Mouse (Mus musculus) CH12.LX (cell line): ENCODE results near the gene Rtn1.
"Not testable (repeated sequence)": the region's sequence is repeated elsewhere in the genome, so short reads cannot be mapped to it uniquely, and the experiment has no call there.

ENCODE experiments used
- CTCF ChIP-seq, 2 experiments: IDR thresholded peaks in 1 of 2; conservative IDR thresholded peaks in 1 of 2; 2 replicates each; pipeline ENCODE4 v1.5.1; 2011 to 2012; ENCODE audit warnings: low read depth in 2 of 2, low read length in 2 of 2, improper control_type of control experiment in 1 of 2, inconsistent platforms in 1 of 2, mild to moderate bottlenecking in 1 of 2, moderate library complexity in 1 of 2
- EP300 ChIP-seq: IDR thresholded peaks from 2 replicates; pipeline ENCODE4 v1.6.1; 2011; ENCODE audit warnings: low read length, improper control_type of control experiment
- JUN ChIP-seq: IDR thresholded peaks from 2 replicates; pipeline ENCODE4 v1.6.1; 2011; ENCODE audit warnings: low read depth, mild to moderate bottlenecking, low read length, improper control_type of control experiment, moderate library complexity; ENCODE audit not compliant: insufficient read depth
- KAT2A ChIP-seq: IDR thresholded peaks from 2 replicates; pipeline ENCODE4 v1.6.1; 2012; ENCODE audit warnings: low read length, improper control_type of control experiment, inconsistent platforms; ENCODE audit not compliant: insufficient replicate concordance
- MAX ChIP-seq: IDR thresholded peaks from 2 replicates; pipeline ENCODE4 v1.6.1; 2011; ENCODE audit warnings: low read length, improper control_type of control experiment
- POLR2A ChIP-seq: IDR thresholded peaks from 2 replicates; pipeline ENCODE4 v1.6.1; 2011; ENCODE audit warnings: low read depth, mild to moderate bottlenecking, improper control_type of control experiment, low read length
- POLR2AphosphoS2 ChIP-seq: IDR thresholded peaks from 2 replicates; pipeline ENCODE4 v1.6.1; 2011; ENCODE audit warnings: low read depth, low read length, improper control_type of control experiment
- TCF12 ChIP-seq: IDR thresholded peaks from 2 replicates; pipeline ENCODE4 v1.6.1; 2014; ENCODE audit warnings: low read depth, mild to moderate bottlenecking, inconsistent platforms, low read length, improper control_type of control experiment
- USF1 ChIP-seq: IDR thresholded peaks from 2 replicates; pipeline ENCODE4 v1.6.1; 2014; ENCODE audit warnings: low read depth, mild to moderate bottlenecking, inconsistent platforms, low read length, improper control_type of control experiment
- ZC3H11A ChIP-seq: IDR thresholded peaks from 2 replicates; pipeline ENCODE4 v1.6.1; 2012; ENCODE audit warnings: low read depth, mild to moderate bottlenecking, inconsistent platforms, low read length, improper control_type of control experiment
- ZNF384 ChIP-seq: IDR thresholded peaks from 2 replicates; pipeline ENCODE4 v1.6.1; 2012; ENCODE audit warnings: low read depth, low read length, improper control_type of control experiment, inconsistent platforms

DNA sequence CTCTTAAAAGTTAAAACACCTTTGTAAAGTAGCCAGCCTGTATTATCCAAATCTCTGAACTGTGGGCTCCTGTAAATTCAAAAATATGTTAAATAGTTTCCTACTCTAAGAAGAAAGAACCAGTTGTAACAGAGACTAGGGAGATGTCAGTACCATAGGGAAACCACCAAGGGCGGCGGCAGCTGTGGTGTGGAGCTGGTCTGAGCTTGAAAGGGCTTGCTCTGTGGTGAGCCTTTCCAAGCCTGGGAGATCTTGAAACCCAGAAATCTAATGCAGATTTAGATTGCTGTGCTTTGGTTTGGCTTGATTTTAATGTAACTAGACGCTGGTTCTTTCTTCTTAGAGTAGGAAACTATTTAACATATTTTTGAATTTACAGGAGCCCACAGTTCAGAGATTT, 115.7 kb downstream of the Rtn1 start:
- TF ChIP-seq KAT2A; EP300; ZNF384; USF1; CTCF (conservative IDR thresholded peaks at IDR 0.05 in 1 of 2, IDR thresholded peaks at IDR 0.05 in 1 of 2; ENCODE audit: low read depth in 2 of 2, low read length in 2 of 2); POLR2A; JUN; TCF12; ZC3H11A; MAX; POLR2AphosphoS2: not testable (repeated sequence)
